Mouse (Mus musculus) cerebellum, adult (tissue): Measurements from ENCODE around the gene Vmn1r62.
"Not testable (repeated sequence)": the region's sequence is repeated elsewhere in the genome, so short reads cannot be mapped to it uniquely, and the experiment has no call there.

ENCODE experiments used
- ATAC-seq: cut with Nextera tagmentation; 2 replicates; pipeline ENCODE4 v1.9.2; 2017; ENCODE audit warnings: mild to moderate bottlenecking, moderate library complexity, mixed read lengths; ENCODE audit not compliant: insufficient number of reproducible peaks, low FRiP score, low TSS enrichment

Gene Vmn1r62

GRCm38 (mm10) chr7:5673331-5673730, at the start of gene Vmn1r62:
TSS of gene Vmn1r62 (plus strand) at chr7:5673631.
- ATAC-seq = not testable (repeated sequence)
